Mouse (Mus musculus): ENCODE measurements around the gene Fuk. TPM values are rescaled to one million over a fixed set of nuclear protein-coding genes. Genes with fewer than 3 reads are reported as not detected.
A peak's percentile ranks its signal among the peaks of the same experiment; 100 is the strongest.
"Not testable (repeated sequence)": the region's sequence is repeated elsewhere in the genome, so short reads cannot be mapped to it uniquely, and the experiment has no call there.

Gene Fuk
- polyA plus RNA-seq, 1 experiment, result 10.9 TPM

DNA sequence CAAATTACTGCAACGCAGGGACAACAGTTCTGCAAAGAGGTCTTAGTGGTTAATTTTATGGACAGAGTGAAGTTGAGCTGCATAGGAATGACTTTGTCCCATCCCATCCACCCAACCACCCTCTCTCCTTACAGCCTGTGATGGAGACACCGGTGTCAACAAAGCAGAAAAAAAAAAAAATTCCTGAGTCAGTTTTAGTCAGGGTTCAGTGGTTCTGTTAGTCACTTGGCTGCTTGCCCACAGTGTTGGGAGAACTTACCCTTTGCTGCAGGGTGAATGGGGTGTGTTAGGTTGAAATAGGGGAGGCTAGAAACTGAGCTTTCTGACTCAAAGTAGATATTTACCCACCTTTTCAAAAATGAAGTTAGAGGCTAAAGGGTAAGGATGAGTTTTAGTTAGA is 15.1 kb upstream of the Fuk start:
- Histone ChIP-seq H3K27ac (ENCODE audit: control insufficient read depth, insufficient read depth, low read depth, low read length, poor library complexity) (no peak overlapping the region), H3K4me3 (replicated peaks; ENCODE audit: control insufficient read depth, low read depth, low read length) (no peak overlapping the region), H3K4me1 (ENCODE audit: control insufficient read depth, insufficient read depth, low read length) (peaks cover 2% of the 10 kb centered on the region; the same call in 1 of the 2 replicates)
- TF ChIP-seq POLR2A (IDR thresholded peaks at IDR 0.05; ENCODE audit: borderline replicate concordance, control insufficient read depth, low read depth, low read length) (no peak), CTCF (IDR thresholded peaks at IDR 0.05; ENCODE audit: control insufficient read depth, insufficient read depth, low read length) (no peak)
- WGBS, result 36% methylated on average over 2 of the region's 2 CpGs

DNA sequence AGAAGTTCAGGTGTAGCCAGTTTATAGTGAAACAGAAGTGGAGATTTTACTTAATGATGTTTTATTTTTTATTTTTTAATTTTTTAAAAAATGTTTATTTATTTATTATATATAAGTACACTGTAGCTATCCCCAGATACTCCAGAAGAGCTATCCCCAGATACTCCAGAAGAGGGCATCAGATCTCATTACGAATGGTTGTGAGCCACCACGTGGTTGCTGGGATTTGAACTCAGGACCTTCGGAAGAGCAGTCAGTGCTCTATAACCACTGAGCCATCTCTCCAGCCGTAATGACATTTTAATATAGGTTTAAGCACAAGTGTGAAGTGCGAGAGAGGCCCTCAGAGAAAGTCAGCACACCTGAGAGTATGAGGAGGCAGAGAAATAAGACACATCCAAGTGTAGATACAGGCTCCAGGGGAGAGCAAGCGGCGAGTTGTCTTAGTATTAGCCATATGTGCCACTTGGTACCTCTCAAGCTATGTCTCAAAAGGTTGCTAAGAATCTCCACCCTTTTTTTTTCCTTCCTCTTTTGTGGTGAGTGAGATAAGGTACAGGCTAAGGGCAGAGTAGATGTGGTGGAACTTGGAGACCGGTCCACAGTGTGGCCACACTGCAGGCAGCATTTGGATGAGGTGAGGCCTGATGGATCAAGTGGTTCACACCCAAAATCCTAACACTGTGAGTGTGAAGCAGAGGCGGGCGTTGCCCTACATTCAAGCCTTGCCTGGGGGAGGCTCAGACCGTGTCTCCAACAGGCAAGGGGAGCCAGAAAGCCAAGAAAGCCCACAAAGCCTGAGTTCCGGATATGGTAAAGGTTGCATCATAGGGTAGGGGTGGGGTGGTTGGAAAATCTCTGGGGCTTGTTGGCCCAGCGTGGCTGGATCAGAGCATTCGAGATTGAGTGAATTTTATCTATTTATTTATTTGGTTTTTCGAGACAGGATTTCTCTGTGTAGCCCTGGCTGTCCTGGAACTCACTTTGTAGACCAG is 9.6 kb upstream of the Fuk start:
- TF ChIP-seq CTCF (IDR thresholded peaks at IDR 0.05; ENCODE audit: control insufficient read depth, insufficient read depth, low read length), result no peak
- TF ChIP-seq POLR2A (IDR thresholded peaks at IDR 0.05; ENCODE audit: borderline replicate concordance, control insufficient read depth, low read depth, low read length), result no peak
- Histone ChIP-seq H3K4me3 (replicated peaks; ENCODE audit: control insufficient read depth, low read depth, low read length) (peak overlapping the region; percentile 15), H3K27ac (ENCODE audit: control insufficient read depth, insufficient read depth, low read depth, low read length, poor library complexity) (peak overlapping the region; percentile 79)

DNA sequence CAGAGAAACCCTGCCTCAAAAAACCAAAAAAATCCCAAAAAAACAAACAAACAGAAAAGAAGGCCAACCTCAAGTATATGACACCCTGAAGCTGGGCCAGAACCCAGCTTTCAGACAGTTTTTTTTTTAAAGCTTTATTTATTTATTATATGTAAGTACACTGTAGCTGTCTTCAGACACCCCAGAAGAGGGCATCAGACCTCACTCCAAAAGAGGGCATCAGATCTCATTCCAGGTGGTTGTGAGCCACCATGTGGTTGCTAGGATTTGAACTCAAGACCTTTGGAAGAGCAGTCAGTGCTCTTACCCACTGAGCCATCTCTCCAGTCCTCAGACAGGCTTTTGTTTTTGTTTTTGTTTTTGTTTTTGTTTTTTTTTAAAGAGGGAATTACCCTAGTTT is 7.6 kb upstream of the Fuk start:
- not testable (repeated sequence) for H3K4me3 ChIP-seq (replicated peaks; ENCODE audit: control insufficient read depth, low read depth, low read length); H3K4me1 ChIP-seq (ENCODE audit: control insufficient read depth, insufficient read depth, low read length); H3K27ac ChIP-seq (ENCODE audit: control insufficient read depth, insufficient read depth, low read depth, low read length, poor library complexity)

More for the DNA sequence above, 9.6 kb upstream of the Fuk start:
- H3K4me1 ChIP-seq (ENCODE audit: control insufficient read depth, insufficient read depth, low read length), result no peaks in the 10 kb centered on the region
- 20% methylated on average over 15 of the region's 15 CpGs for WGBS

DNA sequence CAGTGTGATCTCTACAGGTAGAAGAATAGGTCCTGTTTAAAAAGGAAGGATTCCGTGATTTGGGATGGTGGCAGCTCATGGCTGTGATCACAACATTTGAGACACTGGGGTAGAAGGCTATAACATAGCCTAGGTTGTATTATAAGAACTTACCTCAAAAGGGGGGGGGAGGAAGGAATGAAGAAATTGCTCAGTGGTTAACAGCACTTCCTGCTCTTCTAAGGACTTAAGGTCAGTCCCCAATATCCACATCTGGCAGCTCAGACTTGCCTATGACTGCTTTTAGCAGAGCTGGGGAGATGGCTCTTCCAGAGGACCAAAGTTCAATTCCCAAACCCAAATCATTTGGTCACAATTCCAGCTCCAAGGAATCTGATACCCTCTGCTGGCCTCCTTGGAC is 4.4 kb upstream of the Fuk start:
- Histone ChIP-seq H3K4me3 (replicated peaks; ENCODE audit: control insufficient read depth, low read depth, low read length) (no peak overlapping the region), H3K27ac (ENCODE audit: control insufficient read depth, insufficient read depth, low read depth, low read length, poor library complexity) (peak overlapping the region; percentile 34; the same call in 1 of the 2 replicates), H3K4me1 (ENCODE audit: control insufficient read depth, insufficient read depth, low read length) (peaks cover 2% of the 10 kb centered on the region; the same call in 1 of the 2 replicates)
- WGBS, result 63% methylated on average over 1 of the region's 1 CpGs
- TF ChIP-seq CTCF (IDR thresholded peaks at IDR 0.05; ENCODE audit: control insufficient read depth, insufficient read depth, low read length) (no peak), POLR2A (IDR thresholded peaks at IDR 0.05; ENCODE audit: borderline replicate concordance, control insufficient read depth, low read depth, low read length) (no peak)

DNA sequence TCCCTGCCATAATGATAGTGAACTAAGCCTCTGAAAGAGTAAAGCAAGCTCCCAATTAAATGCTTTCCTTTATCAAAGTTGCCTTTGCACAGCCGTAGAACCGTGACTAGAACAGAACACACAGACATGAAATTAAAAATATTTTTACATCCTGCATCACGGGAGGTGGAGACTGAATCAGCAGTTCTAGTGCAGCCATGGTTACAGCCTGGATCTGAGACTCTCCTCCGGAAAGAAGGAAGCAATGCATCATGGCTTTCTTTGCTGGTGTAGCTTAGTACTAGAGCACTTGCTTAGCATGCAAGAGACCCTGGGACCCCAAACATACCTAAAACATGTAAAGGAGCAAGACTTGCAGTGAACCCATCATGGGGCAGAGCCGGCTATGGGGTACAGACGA is 3.1 kb upstream of the Fuk start:
- Histone ChIP-seq H3K4me1 (ENCODE audit: control insufficient read depth, insufficient read depth, low read length) (peaks cover 2% of the 10 kb centered on the region; the same call in 1 of the 2 replicates), H3K4me3 (replicated peaks; ENCODE audit: control insufficient read depth, low read depth, low read length) (no peak overlapping the region), H3K27ac (ENCODE audit: control insufficient read depth, insufficient read depth, low read depth, low read length, poor library complexity) (no peak overlapping the region)
- 77% methylated on average over 6 of the region's 6 CpGs for WGBS
- TF ChIP-seq POLR2A (IDR thresholded peaks at IDR 0.05; ENCODE audit: borderline replicate concordance, control insufficient read depth, low read depth, low read length), result no peak
- TF ChIP-seq CTCF (IDR thresholded peaks at IDR 0.05; ENCODE audit: control insufficient read depth, insufficient read depth, low read length), result no peak

DNA sequence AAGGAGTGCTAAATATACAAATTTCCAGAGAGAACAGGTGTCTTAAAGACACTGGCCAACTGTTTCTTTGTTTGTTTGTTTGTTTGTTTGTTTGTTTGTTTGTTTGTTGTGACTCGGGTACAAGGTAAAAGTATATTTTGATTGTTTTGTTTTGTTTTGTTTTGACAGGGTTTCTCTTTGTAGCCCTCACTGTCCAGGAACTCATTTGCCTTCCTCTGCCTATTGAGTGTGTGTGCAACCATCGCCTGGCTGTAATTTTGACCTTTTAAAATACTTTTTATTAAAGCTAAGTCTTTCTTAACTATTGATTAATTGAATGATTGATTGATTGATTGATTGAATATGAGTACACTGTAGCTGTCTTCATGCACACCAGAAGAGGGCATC is 284 bp upstream of the Fuk start:
- Histone ChIP-seq H3K4me3 (replicated peaks; ENCODE audit: control insufficient read depth, low read depth, low read length) (no peak overlapping the region), H3K4me1 (ENCODE audit: control insufficient read depth, insufficient read depth, low read length) (peaks cover 2% of the 10 kb centered on the region; the same call in 1 of the 2 replicates), H3K27ac (ENCODE audit: control insufficient read depth, insufficient read depth, low read depth, low read length, poor library complexity) (no peak overlapping the region)
- TF ChIP-seq CTCF (IDR thresholded peaks at IDR 0.05; ENCODE audit: control insufficient read depth, insufficient read depth, low read length) (no peak), POLR2A (IDR thresholded peaks at IDR 0.05; ENCODE audit: borderline replicate concordance, control insufficient read depth, low read depth, low read length) (no peak)
- 49% methylated on average over 2 of the region's 2 CpGs for WGBS

- H3K4me3 ChIP-seq (replicated peaks; ENCODE audit: control insufficient read depth, low read depth, low read length), result no peak overlapping the region
- no peak for TF ChIP-seq CTCF (IDR thresholded peaks at IDR 0.05; ENCODE audit: control insufficient read depth, insufficient read depth, low read length)
- no peak for TF ChIP-seq POLR2A (IDR thresholded peaks at IDR 0.05; ENCODE audit: borderline replicate concordance, control insufficient read depth, low read depth, low read length)
- no peak overlapping the region for H3K27ac ChIP-seq (ENCODE audit: control insufficient read depth, insufficient read depth, low read depth, low read length, poor library complexity)
- peaks cover under 1% of the 10 kb centered on the region; the same call in 1 of the 2 replicates for H3K4me1 ChIP-seq (ENCODE audit: control insufficient read depth, insufficient read depth, low read length)
- WGBS, result 85% methylated on average over 3 of the region's 3 CpGs
Observed at GRCm38 (mm10) chr8:110901056-110901455, 1.2 kb downstream of the Fuk start.

DNA sequence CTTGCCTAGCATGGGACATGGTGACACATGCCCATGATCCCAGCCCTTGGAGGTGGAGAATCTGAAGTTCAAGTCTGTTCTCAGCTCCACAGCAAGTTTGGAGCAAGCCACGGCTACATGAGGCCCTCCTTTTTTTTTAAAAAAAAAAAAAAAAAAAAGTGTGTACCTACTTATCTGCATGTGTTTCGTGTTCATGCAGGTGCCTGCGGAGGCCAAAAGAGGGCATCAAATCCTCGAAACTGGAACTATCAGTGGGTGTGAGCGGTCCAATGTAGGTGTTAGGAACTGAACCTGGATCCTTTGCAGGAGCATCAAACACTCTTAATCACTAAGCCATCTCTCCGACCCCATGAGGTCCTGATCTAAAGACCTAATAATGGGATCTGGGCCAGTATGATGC is 4.8 kb downstream of the Fuk start:
- H3K27ac ChIP-seq (ENCODE audit: control insufficient read depth, insufficient read depth, low read depth, low read length, poor library complexity), result no peak overlapping the region
- 0 out of 2 replicates have a peak, but pooled peaks cover 2% of the 10 kb centered on the region for H3K4me1 ChIP-seq (ENCODE audit: control insufficient read depth, insufficient read depth, low read length)
- H3K4me3 ChIP-seq (replicated peaks; ENCODE audit: control insufficient read depth, low read depth, low read length), result no peak overlapping the region
- no peak for TF ChIP-seq CTCF (IDR thresholded peaks at IDR 0.05; ENCODE audit: control insufficient read depth, insufficient read depth, low read length)
- TF ChIP-seq POLR2A (IDR thresholded peaks at IDR 0.05; ENCODE audit: borderline replicate concordance, control insufficient read depth, low read depth, low read length), result no peak
- WGBS, result 89% methylated on average over 6 of the region's 6 CpGs
